Mouse (Mus musculus): ENCODE data around the gene Arhgap4. TPM values are rescaled to one million over a fixed set of nuclear protein-coding genes. Genes with fewer than 3 reads are reported as not detected.

Arhgap4 gene
- polyA plus RNA-seq, 1 experiment from 2014 or later, result 2.5 TPM

GRCm38 (mm10) chrX:73922550-73922882 lies 846 bp upstream of the Arhgap4 start:
- H3K4me3 ChIP-seq (ENCODE audit: low read depth, low read length), result 0 out of 2 replicates have a peak overlapping the region, but pooled peaks have one; percentile 47
- H3K36me3 ChIP-seq (ENCODE audit: control insufficient read depth, insufficient read depth), result peaks cover 4% of the 10 kb centered on the region; the same call in 1 of the 2 replicates
- H3K9ac ChIP-seq (ENCODE audit: low read depth, low read length), result no peak overlapping the region
- H3K27me3 ChIP-seq (replicated peaks; ENCODE audit: control insufficient read depth, insufficient read depth, low read length), result no peaks in the 10 kb centered on the region
- peak overlapping the region; percentile 62 for H3K4me2 ChIP-seq (replicated peaks; ENCODE audit: low read depth)
- H3K9me3 ChIP-seq (ENCODE audit: control insufficient read depth), result no peaks in the 10 kb centered on the region
- WGBS, result 73% methylated on average over 8 of the region's 8 CpGs
- no peaks in the 10 kb centered on the region for H3K4me1 ChIP-seq (replicated peaks; ENCODE audit: control insufficient read depth, insufficient read depth, low read length)
- TF ChIP-seq CTCF (IDR thresholded peaks at IDR 0.05; ENCODE audit: low read depth), result no peak
- no peak overlapping the region for H3K27ac ChIP-seq (ENCODE audit: low read depth, low read length)
- no peak for ATAC-seq

GRCm38 (mm10) chrX:73921285-73921822 lies 316 bp downstream of the Arhgap4 start:
- 15% methylated on average over 34 of the region's 34 CpGs for WGBS
- H3K4me3 ChIP-seq (ENCODE audit: low read depth, low read length), result peak overlapping the region; percentile 47
- peak overlapping the region; percentile 46 for H3K27ac ChIP-seq (ENCODE audit: low read depth, low read length)
- peak; percentile 35 for ATAC-seq
- no peaks in the 10 kb centered on the region for H3K27me3 ChIP-seq (replicated peaks; ENCODE audit: control insufficient read depth, insufficient read depth, low read length)
- H3K9me3 ChIP-seq (ENCODE audit: control insufficient read depth), result no peaks in the 10 kb centered on the region
- TF ChIP-seq CTCF (IDR thresholded peaks at IDR 0.05; ENCODE audit: low read depth), result no peak
- peaks cover 2% of the 10 kb centered on the region; the same call in 1 of the 2 replicates for H3K36me3 ChIP-seq (ENCODE audit: control insufficient read depth, insufficient read depth)
- H3K4me2 ChIP-seq (replicated peaks; ENCODE audit: low read depth), result peak overlapping the region; percentile 62
- no peaks in the 10 kb centered on the region for H3K4me1 ChIP-seq (replicated peaks; ENCODE audit: control insufficient read depth, insufficient read depth, low read length)
- peak overlapping the region; percentile 48 for H3K9ac ChIP-seq (ENCODE audit: low read depth, low read length)

GRCm38 (mm10) chrX:73918631-73919030 lies 3.0 kb downstream of the Arhgap4 start:
- H3K4me2 ChIP-seq (replicated peaks; ENCODE audit: low read depth), result no peak overlapping the region
- no peak overlapping the region for H3K4me3 ChIP-seq (ENCODE audit: low read depth, low read length)
- no peak overlapping the region for H3K27ac ChIP-seq (ENCODE audit: low read depth, low read length)
- WGBS, result 65% methylated on average over 5 of the region's 5 CpGs
- no peak for ATAC-seq
- TF ChIP-seq CTCF (IDR thresholded peaks at IDR 0.05; ENCODE audit: low read depth), result no peak
- no peaks in the 10 kb centered on the region for H3K4me1 ChIP-seq (replicated peaks; ENCODE audit: control insufficient read depth, insufficient read depth, low read length)
- no peak overlapping the region for H3K9ac ChIP-seq (ENCODE audit: low read depth, low read length)
- H3K36me3 ChIP-seq (ENCODE audit: control insufficient read depth, insufficient read depth), result no peaks in the 10 kb centered on the region
- no peaks in the 10 kb centered on the region for H3K9me3 ChIP-seq (ENCODE audit: control insufficient read depth)
- no peaks in the 10 kb centered on the region for H3K27me3 ChIP-seq (replicated peaks; ENCODE audit: control insufficient read depth, insufficient read depth, low read length)

GRCm38 (mm10) chrX:73916945-73917344 lies 4.7 kb downstream of the Arhgap4 start:
- Histone ChIP-seq H3K27ac (ENCODE audit: low read depth, low read length) (0 out of 2 replicates have a peak overlapping the region, but pooled peaks have one; percentile 4), H3K36me3 (ENCODE audit: control insufficient read depth, insufficient read depth) (no peaks in the 10 kb centered on the region), H3K9me3 (ENCODE audit: control insufficient read depth) (no peaks in the 10 kb centered on the region), H3K4me2 (replicated peaks; ENCODE audit: low read depth) (no peak overlapping the region), H3K9ac (ENCODE audit: low read depth, low read length) (no peak overlapping the region), H3K4me3 (ENCODE audit: low read depth, low read length) (no peak overlapping the region), H3K4me1 (replicated peaks; ENCODE audit: control insufficient read depth, insufficient read depth, low read length) (no peaks in the 10 kb centered on the region), H3K27me3 (replicated peaks; ENCODE audit: control insufficient read depth, insufficient read depth, low read length) (no peaks in the 10 kb centered on the region)
- TF ChIP-seq CTCF (IDR thresholded peaks at IDR 0.05; ENCODE audit: low read depth), result no peak
- WGBS, result 77% methylated on average over 8 of the region's 8 CpGs
- no peak for ATAC-seq

GRCm38 (mm10) chrX:73914827-73915703 lies 6.6 kb downstream of the Arhgap4 start:
- no peaks in the 10 kb centered on the region for H3K27me3 ChIP-seq (replicated peaks; ENCODE audit: control insufficient read depth, insufficient read depth, low read length)

GRCm38 (mm10) chrX:73911588-73911987 lies 10.1 kb downstream of the Arhgap4 start:
- WGBS, result 90% methylated on average over 2 of the region's 2 CpGs
- no peak overlapping the region for H3K4me2 ChIP-seq (replicated peaks; ENCODE audit: low read depth)
- H3K4me1 ChIP-seq (replicated peaks; ENCODE audit: control insufficient read depth, insufficient read depth, low read length), result no peaks in the 10 kb centered on the region
- no peak overlapping the region for H3K4me3 ChIP-seq (ENCODE audit: low read depth, low read length)
- no peak overlapping the region for H3K27ac ChIP-seq (ENCODE audit: low read depth, low read length)
- no peaks in the 10 kb centered on the region for H3K27me3 ChIP-seq (replicated peaks; ENCODE audit: control insufficient read depth, insufficient read depth, low read length)
- H3K9ac ChIP-seq (ENCODE audit: low read depth, low read length), result no peak overlapping the region
- H3K9me3 ChIP-seq (ENCODE audit: control insufficient read depth), result no peaks in the 10 kb centered on the region
- TF ChIP-seq CTCF (IDR thresholded peaks at IDR 0.05; ENCODE audit: low read depth), result no peak
- ATAC-seq, result no peak
- H3K36me3 ChIP-seq (ENCODE audit: control insufficient read depth, insufficient read depth), result no peaks in the 10 kb centered on the region

More at GRCm38 (mm10) chrX:73914827-73915703, 6.6 kb downstream of the Arhgap4 start:
- peak; percentile 96 for ATAC-seq
- WGBS, result 26% methylated on average over 31 of the region's 31 CpGs
- Histone ChIP-seq H3K4me3 (ENCODE audit: low read depth, low read length) (no peak overlapping the region), H3K9ac (ENCODE audit: low read depth, low read length) (no peak overlapping the region), H3K27ac (ENCODE audit: low read depth, low read length) (peak overlapping the region; percentile 41; the same call in 1 of the 2 replicates), H3K4me2 (replicated peaks; ENCODE audit: low read depth) (peak overlapping the region; percentile 32), H3K9me3 (ENCODE audit: control insufficient read depth) (no peaks in the 10 kb centered on the region), H3K36me3 (ENCODE audit: control insufficient read depth, insufficient read depth) (no peaks in the 10 kb centered on the region), H3K4me1 (replicated peaks; ENCODE audit: control insufficient read depth, insufficient read depth, low read length) (no peaks in the 10 kb centered on the region)
- TF ChIP-seq CTCF (IDR thresholded peaks at IDR 0.05; ENCODE audit: low read depth), result peak; percentile 68
